Mouse (Mus musculus) CH12.LX (cell line): ENCODE measurements around the gene Padi3. TPM values are rescaled to one million over a fixed set of nuclear protein-coding genes. Genes with fewer than 3 reads are reported as not detected.
A peak's percentile ranks its signal among the peaks of the same experiment; 100 is the strongest.

Experiments used
- DNase-seq: peaks from one replicate; pipeline ENCODE4 v3.0.0-alpha.2; 2013; ENCODE audit errors: extremely low read depth
- H3K27ac ChIP-seq: 2 replicates; pipeline ENCODE4 v1.5.1; 2012; ENCODE audit warnings: low read depth, mild to moderate bottlenecking, control low read depth, moderate library complexity; ENCODE audit not compliant: insufficient read depth
- H3K27me3 ChIP-seq: replicated peaks from 2 replicates; pipeline ENCODE3; 2012; ENCODE audit warnings: inconsistent platforms
- H3K36me3 ChIP-seq, 2 experiments: replicated peaks in 1 of 2; 2 replicates each; pipeline versions ENCODE3 to v1.6.1; 2012; ENCODE audit warnings: inconsistent platforms in 1 of 2, low read length in 1 of 2, mild to moderate bottlenecking in 1 of 2, mixed read lengths in 1 of 2, moderate library complexity in 1 of 2; ENCODE audit not compliant: control insufficient read depth in 1 of 2, insufficient read depth in 1 of 2
- H3K4me1 ChIP-seq, 2 experiments: 2 replicates each; pipeline ENCODE4 v1.6.1; 2012; ENCODE audit warnings: inconsistent platforms in 1 of 2, moderate library complexity in 1 of 2; ENCODE audit not compliant: insufficient read depth in 2 of 2, control insufficient read depth in 1 of 2
- H3K4me2 ChIP-seq: 2 replicates; pipeline ENCODE4 v1.6.1; 2012; ENCODE audit warnings: low read depth, mild to moderate bottlenecking, control low read depth; ENCODE audit not compliant: poor library complexity, insufficient read depth, severe bottlenecking
- H3K4me3 ChIP-seq, 3 experiments: fragments of 150-350 bp in 1 of 3; sonication (generic) in 1 of 3; replicated peaks in 1 of 3; 2 replicates each; pipeline versions ENCODE3 to v1.5.1; 2011 to 2012; ENCODE audit warnings: low read depth in 2 of 3, low read length in 2 of 3, mild to moderate bottlenecking in 2 of 3, moderate library complexity in 2 of 3, control low read depth in 1 of 3, improper control_type of control experiment in 1 of 3, inconsistent platforms in 1 of 3, mixed read lengths in 1 of 3; ENCODE audit not compliant: poor library complexity in 1 of 3
- H3K79me2 ChIP-seq: replicated peaks from 2 replicates; pipeline ENCODE4 v1.6.1; 2012; ENCODE audit warnings: mild to moderate bottlenecking, moderate library complexity; ENCODE audit not compliant: control insufficient read depth, poor library complexity, insufficient read depth, severe bottlenecking; ENCODE audit errors: extremely low read depth
- H3K9ac ChIP-seq: 2 replicates; pipeline ENCODE4 v1.6.1; 2012; ENCODE audit warnings: low read depth, mild to moderate bottlenecking, control low read depth, moderate library complexity; ENCODE audit not compliant: insufficient read depth
- H3K9me3 ChIP-seq: replicated peaks from 2 replicates; pipeline ENCODE3; 2012; ENCODE audit warnings: low read length, inconsistent platforms, mixed read lengths
- BHLHE40 ChIP-seq: IDR thresholded peaks from 2 replicates; pipeline ENCODE4 v1.6.1; 2011; ENCODE audit warnings: mild to moderate bottlenecking, low read depth, low read length, improper control_type of control experiment
- CTCF ChIP-seq, 2 experiments: IDR thresholded peaks in 1 of 2; conservative IDR thresholded peaks in 1 of 2; 2 replicates each; pipeline ENCODE4 v1.5.1; 2011 to 2012; ENCODE audit warnings: low read depth in 2 of 2, low read length in 2 of 2, improper control_type of control experiment in 1 of 2, inconsistent platforms in 1 of 2, mild to moderate bottlenecking in 1 of 2, moderate library complexity in 1 of 2
- ELF1 ChIP-seq: IDR thresholded peaks from 2 replicates; pipeline ENCODE4 v1.6.1; 2014; ENCODE audit warnings: low read depth, mild to moderate bottlenecking, inconsistent platforms, low read length, improper control_type of control experiment
- EP300 ChIP-seq: IDR thresholded peaks from 2 replicates; pipeline ENCODE4 v1.6.1; 2011; ENCODE audit warnings: low read length, improper control_type of control experiment
- ETS1 ChIP-seq: conservative IDR thresholded peaks from 2 replicates; pipeline ENCODE4 v1.6.1; 2012; ENCODE audit warnings: low read depth, mild to moderate bottlenecking, inconsistent platforms, low read length, improper control_type of control experiment, moderate library complexity
- GABPA ChIP-seq: IDR thresholded peaks from 2 replicates; pipeline ENCODE4 v1.6.1; 2012; ENCODE audit warnings: low read depth, low read length, improper control_type of control experiment, inconsistent platforms; ENCODE audit not compliant: insufficient replicate concordance
- IRF4 ChIP-seq: IDR thresholded peaks from 2 replicates; pipeline ENCODE4 v1.6.1; 2014; ENCODE audit warnings: low read depth, mild to moderate bottlenecking, inconsistent platforms, low read length, improper control_type of control experiment
- JUN ChIP-seq: IDR thresholded peaks from 2 replicates; pipeline ENCODE4 v1.6.1; 2011; ENCODE audit warnings: low read depth, mild to moderate bottlenecking, low read length, improper control_type of control experiment, moderate library complexity; ENCODE audit not compliant: insufficient read depth
- JUND ChIP-seq: conservative IDR thresholded peaks from 2 replicates; pipeline ENCODE4 v1.6.1; 2011; ENCODE audit warnings: low read depth, low read length, improper control_type of control experiment
- KAT2A ChIP-seq: IDR thresholded peaks from 2 replicates; pipeline ENCODE4 v1.6.1; 2012; ENCODE audit warnings: low read length, improper control_type of control experiment, inconsistent platforms; ENCODE audit not compliant: insufficient replicate concordance
- MAFK ChIP-seq: IDR thresholded peaks from 2 replicates; pipeline ENCODE4 v1.6.1; 2011; ENCODE audit warnings: low read length, improper control_type of control experiment; ENCODE audit not compliant: insufficient replicate concordance
- MAX ChIP-seq: IDR thresholded peaks from 2 replicates; pipeline ENCODE4 v1.6.1; 2011; ENCODE audit warnings: low read length, improper control_type of control experiment
- MEF2A ChIP-seq: IDR thresholded peaks from 2 replicates; pipeline ENCODE4 v1.6.1; 2014; ENCODE audit warnings: low read depth, mild to moderate bottlenecking, inconsistent platforms, low read length, improper control_type of control experiment, borderline replicate concordance
- MXI1 ChIP-seq: IDR thresholded peaks from 2 replicates; pipeline ENCODE4 v1.6.1; 2011; ENCODE audit warnings: mild to moderate bottlenecking, low read depth, low read length, improper control_type of control experiment
- MYC ChIP-seq: IDR thresholded peaks from 2 replicates; pipeline ENCODE4 v1.6.1; 2011; ENCODE audit warnings: low read depth, mild to moderate bottlenecking, improper control_type of control experiment, low read length
- NELFE ChIP-seq: IDR thresholded peaks from 2 replicates; pipeline ENCODE4 v1.6.1; 2011; ENCODE audit warnings: low read depth, low read length, improper control_type of control experiment
- NRF1 ChIP-seq: IDR thresholded peaks from 2 replicates; pipeline ENCODE4 v1.6.1; 2014; ENCODE audit warnings: low read depth, mild to moderate bottlenecking, inconsistent platforms, low read length, improper control_type of control experiment, moderate library complexity
- PAX5 ChIP-seq: IDR thresholded peaks from 2 replicates; pipeline ENCODE4 v1.6.1; 2012; ENCODE audit warnings: low read length, inconsistent platforms, mixed read lengths
- POLR2A ChIP-seq: IDR thresholded peaks from 2 replicates; pipeline ENCODE4 v1.6.1; 2011; ENCODE audit warnings: low read depth, mild to moderate bottlenecking, improper control_type of control experiment, low read length
- POLR2AphosphoS2 ChIP-seq: IDR thresholded peaks from 2 replicates; pipeline ENCODE4 v1.6.1; 2011; ENCODE audit warnings: low read depth, low read length, improper control_type of control experiment
- RAD21 ChIP-seq: IDR thresholded peaks from 2 replicates; pipeline ENCODE4 v1.6.1; 2011; ENCODE audit warnings: low read depth, mild to moderate bottlenecking, low read length, improper control_type of control experiment, moderate library complexity
- SIN3A ChIP-seq: IDR thresholded peaks from 2 replicates; pipeline ENCODE4 v1.6.1; 2012; ENCODE audit warnings: low read length, improper control_type of control experiment, inconsistent platforms
- SMC3 ChIP-seq: IDR thresholded peaks from 2 replicates; pipeline ENCODE4 v1.6.1; 2011; ENCODE audit warnings: low read depth, low read length, improper control_type of control experiment
- TBP ChIP-seq: conservative IDR thresholded peaks from 2 replicates; pipeline ENCODE4 v1.6.1; 2011; ENCODE audit warnings: low read depth, low read length, improper control_type of control experiment
- TCF12 ChIP-seq: IDR thresholded peaks from 2 replicates; pipeline ENCODE4 v1.6.1; 2014; ENCODE audit warnings: low read depth, mild to moderate bottlenecking, inconsistent platforms, low read length, improper control_type of control experiment
- UBTF ChIP-seq: IDR thresholded peaks from 2 replicates; pipeline ENCODE4 v1.6.1; 2012; ENCODE audit warnings: low read depth, mild to moderate bottlenecking, inconsistent platforms, low read length, improper control_type of control experiment, moderate library complexity
- USF1 ChIP-seq: IDR thresholded peaks from 2 replicates; pipeline ENCODE4 v1.6.1; 2014; ENCODE audit warnings: low read depth, mild to moderate bottlenecking, inconsistent platforms, low read length, improper control_type of control experiment
- USF2 ChIP-seq: conservative IDR thresholded peaks from 2 replicates; pipeline ENCODE4 v1.6.1; 2011; ENCODE audit warnings: low read depth, low read length, improper control_type of control experiment
- ZC3H11A ChIP-seq: IDR thresholded peaks from 2 replicates; pipeline ENCODE4 v1.6.1; 2012; ENCODE audit warnings: low read depth, mild to moderate bottlenecking, inconsistent platforms, low read length, improper control_type of control experiment
- ZMIZ1 ChIP-seq: IDR thresholded peaks from 2 replicates; pipeline ENCODE4 v1.6.1; 2012; ENCODE audit warnings: low read depth, mild to moderate bottlenecking, inconsistent platforms, low read length, improper control_type of control experiment
- ZNF384 ChIP-seq: IDR thresholded peaks from 2 replicates; pipeline ENCODE4 v1.6.1; 2012; ENCODE audit warnings: low read depth, low read length, improper control_type of control experiment, inconsistent platforms
- dilution Hi-C: fragments of 300-500 bp; cut with MboI; formaldehyde crosslinking; loops from 2 replicates; pipeline ENCODE4 v1.14.3; 2020; ENCODE audit warnings: low sequenced_read_pairs; ENCODE audit not compliant: extremely low pct_unique_long_range_greater_than_20kb, extremely low pct_ligation_motif_present
- in situ Hi-C: fragments of 300-500 bp; cut with MboI; formaldehyde crosslinking; loops from 3 replicates; pipeline ENCODE4 v1.14.3; 2019; ENCODE audit warnings: low sequenced_read_pairs, low pct_ligation_motif_present, low pct_unique_long_range_greater_than_20kb, mixed read lengths
- polyA plus RNA-seq: library from polyadenylated mRNA; unstranded; fragments of >175 nt; gene quantifications from 2 replicates; pipeline ENCODE4 v1.2.1, GENCODE M21; 2012; ENCODE audit warnings: low read depth; ENCODE audit not compliant: insufficient read length
- total RNA-seq, 2 experiments: library from RNA; depleted of rRNA; stranded (reverse); fragments of 300-350 nt in 1 of 2; fragments of >200 nt in 1 of 2; gene quantifications; 2 replicates each; pipeline ENCODE4 v1.2.3; 2012 to 2014

Padi3 gene
- total and polyA plus RNA-seq, 3 experiments = 0.10 to 0.17 (median 0.11) TPM

GRCm38 (mm10) chr4:140744654-140745053 is 65.8 kb downstream of the Padi3 start:
- peak; percentile 56 for DNase-seq
- in situ Hi-C loops = loop anchor here (5.0 kb wide), 1 partner anchor 67 kb away; no protein-coding TSS in a partner anchor
- TF ChIP-seq GABPA = no peak
- TF ChIP-seq MEF2A = no peak
- TF ChIP-seq MXI1 = no peak
- 0 out of 2 replicates have a peak, but pooled peaks have one; percentile 11 for TF ChIP-seq NRF1
- TF ChIP-seq SIN3A = no peak
- no peak for TF ChIP-seq POLR2A
- TF ChIP-seq MYC = no peak
- TF ChIP-seq ELF1 = no peak
- TF ChIP-seq IRF4 = peak; percentile 20; the same call in 1 of the 2 replicates
- TF ChIP-seq CTCF (conservative IDR thresholded peaks at IDR 0.05 in 1 of 2, IDR thresholded peaks at IDR 0.05 in 1 of 2; ENCODE audit: low read depth in 2 of 2, low read length in 2 of 2) = peak; percentile 43 to 81; a peak in 3 of 4 replicates
- no peak for TF ChIP-seq ZNF384
- no peak for TF ChIP-seq NELFE
- no peak for TF ChIP-seq USF2
- TF ChIP-seq UBTF = no peak
- no peak for TF ChIP-seq ETS1
- TF ChIP-seq MAX = peak; percentile 44; the same call in 1 of the 2 replicates
- TF ChIP-seq ZMIZ1 = no peak
- TF ChIP-seq TBP = no peak
- TF ChIP-seq KAT2A = no peak
- no peak for TF ChIP-seq BHLHE40
- no peak for TF ChIP-seq TCF12
- 0 out of 2 replicates have a peak, but pooled peaks have one; percentile 12 for TF ChIP-seq JUND
- TF ChIP-seq SMC3 = peak; percentile 78
- no peak for TF ChIP-seq PAX5
- no peak for TF ChIP-seq JUN
- TF ChIP-seq RAD21 = peak; percentile 82
- TF ChIP-seq USF1 = no peak
- TF ChIP-seq ZC3H11A = 0 out of 2 replicates have a peak, but pooled peaks have one; percentile 33
- no peak for TF ChIP-seq POLR2AphosphoS2
- no peak for TF ChIP-seq EP300
- no peak for TF ChIP-seq MAFK

More at GRCm38 (mm10) chr4:140744654-140745053, 65.8 kb downstream of the Padi3 start:
- H3K4me3 ChIP-seq = no peak overlapping the region
- H3K9me3 ChIP-seq = no peaks in the 10 kb centered on the region
- no peaks in the 10 kb centered on the region for H3K36me3 ChIP-seq
- peaks cover 61% of the 10 kb centered on the region for H3K27me3 ChIP-seq
- no peaks in the 10 kb centered on the region for H3K79me2 ChIP-seq
- no peak overlapping the region for H3K27ac ChIP-seq
- peaks cover 12 to 16% of the 10 kb centered on the region in 2 experiments for H3K4me1 ChIP-seq
- no peak overlapping the region for H3K9ac ChIP-seq
- H3K4me2 ChIP-seq = no peak overlapping the region
- dilution Hi-C loops = no loop called here
